Mouse (Mus musculus): ENCODE results near the gene Gprasp1. TPM values are rescaled to one million over a fixed set of nuclear protein-coding genes. Genes with fewer than 3 reads are reported as not detected.
A peak's percentile ranks its signal among the peaks of the same experiment; 100 is the strongest.
"Not testable (repeated sequence)": the region's sequence is repeated elsewhere in the genome, so short reads cannot be mapped to it uniquely, and the experiment has no call there.

Gene Gprasp1
- polyA plus RNA-seq, 1 experiment from 2014 or later = 110 TPM

DNA sequence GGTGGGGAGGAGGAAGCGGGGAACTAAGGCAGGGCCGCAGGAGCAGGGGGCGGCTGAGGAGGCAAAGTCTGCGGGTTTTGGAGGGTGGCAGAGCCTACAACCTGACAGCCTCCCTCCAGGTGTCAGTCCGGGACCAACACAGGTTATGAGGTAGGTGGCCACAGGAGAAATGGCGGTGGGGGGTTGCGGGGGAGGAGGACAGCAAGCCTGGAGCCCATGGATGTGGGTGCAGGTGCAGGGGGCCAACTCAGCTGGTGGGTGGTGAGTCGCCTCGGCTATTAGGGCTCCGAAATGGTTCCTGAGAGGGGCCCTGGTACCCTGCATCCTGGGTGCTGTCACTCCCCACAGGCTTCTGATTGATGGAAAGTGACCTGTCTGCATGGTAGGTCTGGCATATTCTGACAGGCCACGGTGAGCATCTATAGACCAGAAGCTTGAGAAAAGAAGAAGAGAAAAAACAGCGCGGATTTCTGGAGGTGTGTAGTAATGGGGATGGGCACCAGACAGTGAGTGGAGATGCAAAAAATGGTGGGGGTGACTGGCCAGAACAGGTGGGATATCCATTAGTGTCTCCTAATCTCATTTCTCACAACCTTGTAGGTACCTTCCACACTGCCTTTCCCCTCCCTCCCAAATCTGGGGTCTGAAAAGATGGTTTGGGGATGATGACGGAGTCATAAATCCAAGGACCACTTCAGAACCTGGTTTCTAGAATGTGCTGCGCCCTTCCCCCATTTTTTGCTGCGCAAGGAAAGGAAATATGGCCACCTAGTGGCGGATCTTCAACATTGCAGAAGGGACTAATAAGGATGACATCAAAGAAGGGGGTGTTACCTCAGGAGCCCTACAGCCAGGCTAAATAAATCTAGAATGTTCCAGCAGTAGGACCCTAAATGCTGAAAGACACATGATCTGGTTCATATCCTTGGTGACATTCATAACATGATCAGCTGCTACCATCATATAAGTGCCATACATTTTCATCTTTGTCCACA, 97.2 kb downstream of the Gprasp1 start:
- peak overlapping the region; percentile 58; the same call in 1 of the 2 replicates for H3K27ac ChIP-seq (replicated peaks)
- H3K4me2 ChIP-seq (replicated peaks) = peak overlapping the region; percentile 68
- H3K27me3 ChIP-seq, H3K36me3 ChIP-seq, H3K9me3 ChIP-seq, H3K4me1 ChIP-seq: not testable (repeated sequence)
- ATAC-seq (ENCODE audit: low FRiP score, low read depth) = peak; percentile 23
- H3K4me3 ChIP-seq = peak overlapping the region; percentile 52
- H3K9ac ChIP-seq (replicated peaks) = peak overlapping the region; percentile 64
- 14% methylated on average over 14 of the region's 17 CpGs for WGBS

MicroRNAs within 50 kb of the gene (microRNA counts, 519-probe panel; counts per million panel counts)
- not detected for microRNA mmu-miR-1970

Small RNA genes lying within 50 kb of the gene (microRNA-seq; reads per million reads assigned to microRNA genes)
- gene Mir1970 = not detected
- gene Mir7646 = not detected

Other genes starting within 250 kb of the Gprasp1 start
- gene AV320801, start 248.1 kb upstream of the Gprasp1 start, polyA plus RNA-seq (2016; fragmentation: Nextera tagmentation; extraction: Ambion mirVana) = not detected in 2 replicates
- not detected in 2 replicates for gene Nxf7, start 144.0 kb upstream of the Gprasp1 start, polyA plus RNA-seq (2016; fragmentation: Nextera tagmentation; extraction: Ambion mirVana)
- gene Prame, start 115.0 kb upstream of the Gprasp1 start, polyA plus RNA-seq (2016; fragmentation: Nextera tagmentation; extraction: Ambion mirVana) = not detected in 2 replicates
- not detected in 2 replicates for gene Tcp11x2, start 48.9 kb upstream of the Gprasp1 start, polyA plus RNA-seq (2016; fragmentation: Nextera tagmentation; extraction: Ambion mirVana)
- not detected in 2 replicates for gene Tmsb15a, start 17.5 kb upstream of the Gprasp1 start, polyA plus RNA-seq (2016; fragmentation: Nextera tagmentation; extraction: Ambion mirVana)
- 12.6 and 12.7 TPM in 2 replicates for gene Armcx5, start within 50 bp of the Gprasp1 start, polyA plus RNA-seq (2016; fragmentation: Nextera tagmentation; extraction: Ambion mirVana)
- 83.9 and 90.3 TPM in 2 replicates for gene Bhlhb9, start 54.9 kb downstream of the Gprasp1 start, polyA plus RNA-seq (2016; fragmentation: Nextera tagmentation; extraction: Ambion mirVana)
- 80.3 and 94.1 TPM in 2 replicates for gene Gprasp2, start 96.3 kb downstream of the Gprasp1 start, polyA plus RNA-seq (2016; fragmentation: Nextera tagmentation; extraction: Ambion mirVana)

Measured in midbrain, embryonic 12.5 days (tissue).